Mouse (Mus musculus): ENCODE results near the gene Tsr1. TPM values are rescaled to one million over a fixed set of nuclear protein-coding genes. Genes with fewer than 3 reads are reported as not detected.

Tsr1 gene
- polyA plus RNA-seq, 1 experiment from 2014 or later: 28.1 TPM

- no peak overlapping the region for H3K4me2 ChIP-seq (replicated peaks)
- 70% methylated on average over 3 of the region's 3 CpGs for WGBS
- H3K36me3 ChIP-seq: peaks cover 36% of the 10 kb centered on the region
- H3K4me1 ChIP-seq (replicated peaks): no peaks in the 10 kb centered on the region
- no peaks in the 10 kb centered on the region for H3K27me3 ChIP-seq
- H3K9ac ChIP-seq (replicated peaks): no peak overlapping the region
- no peaks in the 10 kb centered on the region for H3K9me3 ChIP-seq
- H3K4me3 ChIP-seq (replicated peaks): no peak overlapping the region
- no peak for ATAC-seq
- no peak overlapping the region for H3K27ac ChIP-seq
Measured at GRCm38 (mm10) chr11:74946348-74946747, 48.5 kb downstream of the Tsr1 start.

DNA sequence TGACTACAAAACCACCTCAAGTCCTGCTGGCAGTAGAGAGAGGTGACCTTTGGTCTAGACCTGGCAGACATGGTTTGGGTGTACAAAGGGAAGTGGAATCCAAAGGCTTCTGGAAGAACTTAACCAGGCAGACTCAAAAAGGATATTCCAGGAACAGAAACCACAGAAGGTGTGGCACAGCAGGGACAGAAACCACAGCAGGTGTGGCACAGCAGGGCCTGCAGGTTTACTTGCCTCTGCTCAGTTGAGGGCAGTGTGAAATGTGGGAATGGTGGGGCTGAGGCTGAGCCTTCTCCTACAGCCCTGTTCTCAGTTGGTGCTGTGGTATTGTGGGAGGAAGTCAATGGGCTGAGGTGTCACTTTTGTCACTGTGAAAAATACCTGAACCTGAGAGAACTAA lies 57.0 kb downstream of the Tsr1 start:
- H3K4me3 ChIP-seq (replicated peaks): no peak overlapping the region
- ATAC-seq: no peak
- H3K27me3 ChIP-seq: no peaks in the 10 kb centered on the region
- peaks cover 23% of the 10 kb centered on the region for H3K36me3 ChIP-seq
- no peak overlapping the region for H3K27ac ChIP-seq
- no peaks in the 10 kb centered on the region for H3K9me3 ChIP-seq
- no peaks in the 10 kb centered on the region for H3K4me1 ChIP-seq (replicated peaks)
- no peak overlapping the region for H3K4me2 ChIP-seq (replicated peaks)
- H3K9ac ChIP-seq (replicated peaks): no peak overlapping the region

DNA sequence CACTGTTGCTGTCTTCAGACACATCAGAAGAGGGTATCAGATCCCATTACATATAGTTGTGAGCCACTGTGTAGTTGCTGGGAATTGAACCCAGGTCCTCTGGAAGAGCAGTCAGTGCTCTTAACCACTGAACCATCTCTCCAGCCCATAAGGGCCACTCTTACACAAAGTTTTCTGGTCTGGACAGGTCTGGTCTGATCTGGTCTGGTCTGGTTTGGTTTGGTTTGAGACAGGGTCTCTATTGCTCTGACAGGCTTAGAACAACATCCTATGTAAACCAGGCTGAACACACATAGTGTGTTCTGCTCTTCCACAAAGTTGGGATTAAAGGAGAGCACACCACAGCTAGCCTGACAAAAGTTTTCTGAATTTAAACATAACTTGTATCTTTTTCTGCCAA lies 58.1 kb downstream of the Tsr1 start:
- no peak for ATAC-seq
- no peak overlapping the region for H3K4me2 ChIP-seq (replicated peaks)
- no peak overlapping the region for H3K4me3 ChIP-seq (replicated peaks)
- peaks cover 23% of the 10 kb centered on the region for H3K36me3 ChIP-seq
- H3K9ac ChIP-seq (replicated peaks): no peak overlapping the region
- H3K4me1 ChIP-seq (replicated peaks): no peaks in the 10 kb centered on the region
- no peaks in the 10 kb centered on the region for H3K27me3 ChIP-seq
- H3K9me3 ChIP-seq: no peaks in the 10 kb centered on the region
- no peak overlapping the region for H3K27ac ChIP-seq

DNA sequence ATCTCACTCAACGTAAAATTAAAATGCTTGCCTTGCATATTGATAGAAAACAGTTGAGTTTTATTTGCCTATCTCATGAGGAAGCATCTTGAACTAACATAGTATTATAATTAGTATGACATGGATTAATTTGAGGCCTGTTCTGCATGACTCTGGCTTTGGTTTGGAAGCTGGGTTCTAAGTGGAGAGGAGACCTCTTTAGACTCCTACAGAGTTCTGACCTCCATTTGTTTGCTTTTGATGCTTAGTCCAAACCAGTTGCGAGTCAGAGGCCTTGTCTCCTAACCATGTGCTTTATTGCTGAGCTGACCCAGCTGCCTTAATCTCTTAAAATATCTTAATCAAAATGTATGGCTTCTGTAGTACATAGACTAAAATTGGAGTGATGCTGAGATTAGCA lies 59.7 kb downstream of the Tsr1 start:
- peaks cover 19% of the 10 kb centered on the region for H3K36me3 ChIP-seq
- H3K4me3 ChIP-seq (replicated peaks): no peak overlapping the region
- H3K9ac ChIP-seq (replicated peaks): no peak overlapping the region
- H3K4me1 ChIP-seq (replicated peaks): no peaks in the 10 kb centered on the region
- ATAC-seq: no peak
- WGBS: 91% methylated on average over 2 of the region's 2 CpGs
- H3K27me3 ChIP-seq: no peaks in the 10 kb centered on the region
- no peak overlapping the region for H3K27ac ChIP-seq
- no peak overlapping the region for H3K4me2 ChIP-seq (replicated peaks)
- H3K9me3 ChIP-seq: no peaks in the 10 kb centered on the region

Small RNA genes within 50 kb of the gene (microRNA-seq; reads per million reads assigned to microRNA genes)
- gene Mir6926: 0.62 reads per million

Other genes with a start within 250 kb of the Tsr1 start
- 12.7 and 14.2 TPM in 2 replicates for gene Cluh, start 248.6 kb upstream of the Tsr1 start, polyA plus RNA-seq (2015; fragmentation: Nextera tagmentation; extraction: Ambion mirVana)
- gene Pafah1b1, start 173.4 kb upstream of the Tsr1 start, polyA plus RNA-seq (2015; fragmentation: Nextera tagmentation; extraction: Ambion mirVana): 59.6 and 66.9 TPM in 2 replicates
- 55.2 and 56.4 TPM in 2 replicates for gene Mettl16, start 127.2 kb upstream of the Tsr1 start, polyA plus RNA-seq (2015; fragmentation: Nextera tagmentation; extraction: Ambion mirVana)
- 8.4 and 9.1 TPM in 2 replicates for gene Mnt, start 67.2 kb upstream of the Tsr1 start, polyA plus RNA-seq (2015; fragmentation: Nextera tagmentation; extraction: Ambion mirVana)
- 18.8 and 20.8 TPM in 2 replicates for gene Sgsm2, start 1.0 kb upstream of the Tsr1 start, polyA plus RNA-seq (2015; fragmentation: Nextera tagmentation; extraction: Ambion mirVana)
- gene Smg6, start 27.8 kb downstream of the Tsr1 start, polyA plus RNA-seq (2015; fragmentation: Nextera tagmentation; extraction: Ambion mirVana): 20.2 and 21.0 TPM in 2 replicates
- gene Srr, start 27.9 kb downstream of the Tsr1 start, polyA plus RNA-seq (2015; fragmentation: Nextera tagmentation; extraction: Ambion mirVana): 31.5 and 32.9 TPM in 2 replicates